Mouse (Mus musculus) olfactory bulb, adult 2 months (tissue): ENCODE measurements around the gene Rhd.

Experiments used
- CTCF ChIP-seq: fragments of 200-500 bp; IDR thresholded peaks from 2 replicates; pipeline ENCODE4 v1.5.1; 2012; ENCODE audit warnings: low read depth, mild to moderate bottlenecking, low read length, moderate library complexity; ENCODE audit not compliant: insufficient read depth
- POLR2A ChIP-seq: fragments of 200-500 bp; IDR thresholded peaks from 2 replicates; pipeline ENCODE4 v1.6.1; 2012; ENCODE audit warnings: mild to moderate bottlenecking, low read depth, low read length, moderate library complexity; ENCODE audit not compliant: insufficient read depth

DNA sequence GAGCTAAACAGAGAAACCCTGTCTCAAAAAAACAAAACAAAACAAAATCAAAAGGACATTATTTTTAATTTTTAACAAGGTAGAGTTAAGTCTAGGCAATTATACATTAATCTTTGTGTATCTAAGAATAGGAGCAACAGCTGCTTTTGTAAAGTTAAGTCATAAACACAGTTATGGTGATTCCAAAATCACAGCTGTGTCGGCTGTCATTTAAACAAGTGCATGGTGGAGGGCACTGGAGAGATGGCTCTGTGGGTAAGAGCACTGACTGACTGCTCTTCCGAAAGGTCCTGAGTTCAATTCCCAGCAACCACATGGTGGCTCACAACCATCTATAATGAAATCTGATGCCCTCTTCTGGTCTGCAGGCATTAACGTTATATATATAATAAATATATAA lies 32.4 kb upstream of the Rhd start:
- TF ChIP-seq CTCF (no peak), POLR2A (no peak)
